Mouse (Mus musculus): ENCODE results near the gene Zfp185. TPM values are rescaled to one million over a fixed set of nuclear protein-coding genes. Genes with fewer than 3 reads are reported as not detected.

Zfp185 gene
- polyA plus RNA-seq (2012; rRNA removed) = 0.32 and 0.36 TPM in 2 replicates

DNA sequence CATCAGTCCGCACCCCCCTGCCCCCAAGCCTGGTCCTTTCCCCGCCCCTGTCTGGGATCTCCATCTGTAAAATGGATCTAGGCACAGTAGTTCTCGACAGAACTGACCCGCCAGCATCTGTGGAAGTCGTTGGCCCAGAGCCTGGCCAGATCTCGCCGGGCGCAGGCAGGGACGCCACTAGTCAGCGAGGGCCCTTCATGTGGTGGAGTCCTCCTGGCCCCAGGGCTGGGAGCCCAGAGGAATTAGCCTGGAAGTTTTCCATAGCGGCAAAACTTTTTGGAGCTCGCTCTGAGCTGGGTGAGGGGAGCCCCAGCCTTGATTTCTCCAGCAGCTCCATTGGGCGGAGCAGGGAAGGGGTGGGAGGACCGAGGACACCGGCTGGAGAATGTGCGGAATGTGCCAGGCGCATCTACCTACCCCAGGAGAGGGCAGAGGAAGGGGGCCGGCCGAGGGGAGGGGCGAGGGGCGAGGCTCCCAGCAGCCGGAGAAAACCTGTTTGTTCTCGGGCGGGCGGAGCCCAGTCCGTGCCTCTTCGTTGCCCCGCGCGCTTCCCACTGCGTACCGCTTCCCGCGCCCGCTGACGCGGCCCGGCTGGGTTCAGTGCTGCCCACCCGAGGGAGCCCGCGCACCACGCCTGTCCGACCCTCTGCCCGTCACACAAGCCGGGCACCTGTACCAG is at the start of gene Zfp185:
TSS of gene Zfp185 (plus strand) at position 499 of the 679 bp plus-strand sequence.
- 26% methylated on average over 33 of the region's 45 CpGs for WGBS
- no peak for DNase-seq (ENCODE audit: low read depth, low spot score)

DNA sequence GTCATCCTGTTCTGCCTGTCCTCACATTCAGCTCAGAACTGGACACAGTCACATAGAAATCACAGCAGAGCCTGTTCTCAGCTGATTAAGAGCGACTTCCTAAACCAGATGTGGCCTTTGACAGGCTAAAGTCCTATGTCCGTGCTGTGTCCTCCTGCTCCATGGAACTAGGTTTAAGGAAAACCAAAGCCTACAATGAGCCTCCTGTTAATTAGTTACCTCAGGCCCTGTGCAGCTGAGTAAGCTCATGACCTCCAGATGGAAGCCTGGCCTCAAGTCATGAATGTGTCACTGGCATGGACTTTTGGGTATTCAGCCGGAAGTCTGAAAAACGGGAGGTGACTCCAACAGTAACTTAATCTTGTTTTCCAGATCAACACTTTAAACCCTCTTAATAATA is 33.7 kb upstream of the Zfp185 start:
- DNase-seq (ENCODE audit: low read depth, low spot score) = no peak
- 80% methylated on average over 4 of the region's 4 CpGs for WGBS

DNA sequence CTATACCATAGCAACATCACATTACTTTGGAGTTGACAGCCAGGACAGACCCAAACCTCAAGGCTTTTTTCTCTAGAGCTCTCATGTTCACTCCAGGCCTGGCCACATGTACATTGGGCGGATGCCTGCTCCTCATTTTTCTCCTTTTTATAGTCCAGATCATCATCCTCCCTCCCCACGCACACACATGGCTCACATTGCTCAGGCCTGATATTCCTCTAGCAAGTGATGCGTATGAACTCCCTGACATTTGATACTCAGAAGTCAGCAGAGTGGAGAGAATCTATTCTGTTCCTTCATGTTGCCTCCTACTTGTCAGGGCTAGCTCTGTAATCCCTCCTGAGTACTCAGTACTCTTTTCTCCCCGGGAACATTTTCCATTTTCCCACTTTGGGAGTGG is 30.7 kb upstream of the Zfp185 start:
- no peak for DNase-seq (ENCODE audit: low read depth, low spot score)
- WGBS = 89% methylated on average over 4 of the region's 4 CpGs

DNA sequence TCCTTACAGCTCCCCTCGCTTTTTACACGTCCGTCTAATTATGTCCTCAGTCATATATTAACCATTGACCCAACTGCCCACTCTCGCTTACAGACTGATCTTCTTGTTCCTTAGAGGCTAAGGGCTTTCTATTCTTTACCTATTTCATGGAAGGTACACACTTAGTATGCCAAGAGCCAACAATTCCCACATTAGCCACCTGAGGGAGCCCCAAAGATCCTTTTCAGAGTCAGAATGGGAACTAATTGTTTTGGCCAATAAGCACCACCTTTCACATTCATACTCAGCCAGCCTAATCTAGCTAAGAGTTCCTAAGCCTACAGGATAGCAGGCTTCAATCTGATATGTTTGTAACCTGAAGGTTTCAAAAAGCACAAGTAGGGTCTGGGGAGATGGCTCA is 26.7 kb upstream of the Zfp185 start:
- DNase-seq (ENCODE audit: low read depth, low spot score) = no peak
- 91% methylated on average over 4 of the region's 4 CpGs for WGBS

DNA sequence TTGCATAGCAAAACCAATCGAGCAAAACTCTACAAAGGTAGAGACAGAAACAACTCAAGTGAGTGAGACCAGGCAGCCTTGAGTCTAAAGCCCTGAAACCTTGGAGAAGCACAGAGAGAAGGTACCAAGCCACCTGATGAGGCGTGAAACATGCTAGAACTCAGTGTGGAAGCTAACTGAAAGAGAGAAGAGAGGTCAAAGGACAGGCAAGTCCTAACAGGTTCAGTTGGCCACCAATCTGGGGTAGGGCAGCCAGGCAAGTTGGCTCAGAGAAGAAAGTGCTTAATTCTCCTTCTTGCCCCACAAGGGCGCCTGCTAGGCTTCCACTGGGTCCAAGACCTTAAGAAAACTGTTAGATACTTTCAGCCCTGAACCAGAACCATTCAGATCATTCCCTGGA is 25.6 kb upstream of the Zfp185 start:
- no peak for DNase-seq (ENCODE audit: low read depth, low spot score)
- WGBS = 71% methylated on average over 3 of the region's 3 CpGs

DNA sequence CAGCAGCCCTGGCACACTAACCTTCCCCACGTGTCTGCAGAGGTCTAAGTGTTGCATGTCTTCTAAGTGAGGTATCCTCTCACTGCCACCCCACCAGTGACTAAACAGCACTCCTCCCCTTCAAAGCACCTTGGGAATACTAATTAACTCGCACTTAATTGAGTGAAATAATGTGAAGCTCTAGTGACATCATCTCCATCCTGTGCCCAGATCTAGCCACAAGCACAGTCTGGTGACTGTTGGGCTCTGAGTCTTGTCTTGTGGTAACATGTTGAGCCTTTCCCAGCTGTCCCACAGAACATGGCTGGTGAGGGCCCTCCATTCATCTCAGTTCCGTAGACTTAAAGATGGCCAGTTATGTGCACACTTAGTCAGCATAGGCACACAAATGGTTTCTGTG is 24.4 kb upstream of the Zfp185 start:
- 87% methylated on average over 3 of the region's 3 CpGs for WGBS
- no peak for DNase-seq (ENCODE audit: low read depth, low spot score)

DNA sequence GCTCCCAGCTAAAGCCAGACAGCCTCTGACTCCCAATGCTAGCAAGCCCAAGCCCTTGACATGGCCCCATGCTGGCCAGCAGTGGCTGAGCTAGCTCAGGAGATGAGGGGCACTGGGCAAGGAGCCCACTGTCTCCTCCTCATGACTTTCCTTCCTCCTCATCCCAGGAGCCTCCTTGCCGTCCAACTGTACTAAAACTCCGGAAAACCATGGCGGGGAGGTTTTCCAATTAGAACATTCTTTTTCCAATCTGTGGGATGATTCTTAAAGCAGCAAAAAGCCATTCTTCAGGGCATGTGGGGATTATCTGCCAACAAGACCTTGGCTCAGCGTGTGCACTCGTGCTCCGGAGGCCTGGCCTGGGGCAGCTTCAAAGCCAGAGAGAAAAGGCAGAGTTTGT is 4.3 kb upstream of the Zfp185 start:
- WGBS = 75% methylated on average over 6 of the region's 6 CpGs
- DNase-seq (ENCODE audit: low read depth, low spot score) = no peak

DNA sequence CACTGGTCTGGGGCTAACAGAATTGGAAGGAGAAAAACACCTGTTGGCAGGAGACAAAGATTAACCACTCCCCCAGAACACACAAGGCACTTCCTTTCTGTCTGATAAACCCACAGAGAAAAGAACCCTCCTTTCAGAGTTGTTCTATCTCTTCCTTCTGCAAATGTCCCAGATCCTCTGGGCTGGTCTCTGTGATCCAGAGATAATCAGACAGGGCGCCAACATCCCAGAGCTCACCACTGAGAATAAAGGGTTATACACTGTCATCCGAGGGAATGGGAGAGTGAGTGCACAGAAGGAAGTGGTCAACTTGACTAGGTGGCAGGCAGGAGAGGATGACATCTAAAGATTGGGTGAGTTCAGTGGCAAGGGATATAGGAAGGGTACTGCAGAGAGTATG is 1.5 kb upstream of the Zfp185 start:
- WGBS = 72% methylated on average over 2 of the region's 2 CpGs
- no peak for DNase-seq (ENCODE audit: low read depth, low spot score)

DNA sequence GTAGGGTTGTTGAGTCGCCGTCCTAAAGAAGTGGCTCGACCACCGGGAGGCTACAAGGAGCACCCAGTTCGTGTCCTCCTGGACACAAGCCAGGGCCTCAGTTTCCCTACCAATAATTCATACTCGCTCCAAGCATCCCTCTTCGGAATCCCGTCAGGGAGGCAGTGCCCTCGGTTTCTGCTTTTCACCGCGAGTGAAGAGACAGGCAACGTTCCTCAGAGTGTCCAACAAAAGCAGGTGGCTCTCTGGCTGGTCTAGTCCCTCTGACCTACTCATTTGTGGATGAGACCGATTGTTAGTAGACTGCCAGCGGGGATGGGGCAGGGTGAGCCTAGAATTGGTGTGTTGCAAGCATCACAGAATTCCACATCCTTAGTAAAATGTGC is 374 bp downstream of the Zfp185 start:
- no peak for DNase-seq (ENCODE audit: low read depth, low spot score)
- 18% methylated on average over 14 of the region's 14 CpGs for WGBS

DNA sequence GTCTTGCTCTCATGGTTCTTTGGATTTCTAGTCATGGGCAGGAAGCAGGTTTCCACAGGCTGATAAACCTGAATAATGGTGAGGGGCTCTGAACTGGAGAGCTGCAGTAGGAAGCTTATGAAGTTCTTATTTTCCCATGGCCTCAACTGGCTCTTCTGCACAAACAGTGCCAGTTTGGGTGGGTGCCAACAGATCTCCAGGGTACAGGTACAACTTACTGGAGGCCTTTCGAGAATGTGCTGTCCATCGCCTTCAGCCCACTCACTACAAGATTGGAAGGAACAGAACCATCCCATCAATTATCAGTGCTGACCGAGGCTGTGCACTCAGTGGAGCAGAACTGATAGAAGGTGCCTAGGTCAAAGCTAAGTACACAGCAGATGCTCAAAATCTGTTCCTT is 1.3 kb downstream of the Zfp185 start:
- WGBS = 90% methylated on average over 3 of the region's 3 CpGs
- no peak for DNase-seq (ENCODE audit: low read depth, low spot score)

DNA sequence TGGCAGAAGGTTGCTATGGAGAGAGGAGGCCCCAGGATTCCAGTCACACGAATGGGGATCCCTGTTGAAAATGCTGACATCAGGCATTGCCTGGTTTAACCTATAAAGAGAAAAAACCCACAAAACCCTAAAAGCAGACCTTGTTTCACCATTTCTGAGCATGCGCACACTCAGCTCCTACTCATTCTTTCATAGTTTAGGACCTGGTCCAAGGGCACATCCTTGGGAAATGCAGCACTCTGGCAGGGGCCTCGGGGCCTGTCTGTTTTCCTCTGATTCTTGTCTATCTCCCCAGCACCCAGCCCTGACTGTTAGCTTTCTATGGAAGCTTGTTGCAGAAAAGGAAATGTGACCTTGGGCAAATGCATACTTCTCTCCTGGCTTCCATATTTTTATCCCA is 3.4 kb downstream of the Zfp185 start:
- DNase-seq (ENCODE audit: low read depth, low spot score) = no peak
- 70% methylated on average over 3 of the region's 3 CpGs for WGBS

DNA sequence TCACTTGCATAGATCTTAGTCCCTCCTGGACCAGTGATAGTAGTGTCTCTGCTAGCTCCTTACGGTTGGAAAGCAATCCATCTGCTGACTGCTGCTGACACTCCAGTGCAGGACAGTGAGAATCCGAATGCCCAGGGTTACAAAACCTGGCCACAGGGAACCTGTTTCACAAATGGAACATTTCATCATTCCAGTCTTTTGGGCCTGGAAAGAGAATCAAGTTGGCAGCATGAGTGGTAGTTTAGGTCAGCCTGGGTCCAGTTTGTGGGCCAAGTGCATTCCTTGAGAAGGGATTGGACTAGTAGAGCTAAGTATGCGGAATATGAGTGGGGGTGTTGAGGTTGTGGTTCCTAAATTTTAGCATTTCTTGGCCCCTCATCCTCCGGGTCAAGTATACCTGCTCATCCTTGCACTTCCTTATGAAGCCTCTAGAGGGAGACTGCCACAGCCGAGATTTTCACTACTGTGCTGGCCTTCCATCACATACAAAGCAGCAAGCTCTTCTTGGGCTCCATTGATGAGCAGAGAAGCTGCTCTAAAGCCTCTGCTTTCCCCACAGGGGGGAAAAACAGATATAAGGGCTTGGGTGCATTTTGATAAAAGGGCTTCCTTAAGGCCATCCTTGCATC is 5.3 kb downstream of the Zfp185 start:
- 59% methylated on average over 5 of the region's 5 CpGs for WGBS
- DNase-seq (ENCODE audit: low read depth, low spot score) = no peak

DNA sequence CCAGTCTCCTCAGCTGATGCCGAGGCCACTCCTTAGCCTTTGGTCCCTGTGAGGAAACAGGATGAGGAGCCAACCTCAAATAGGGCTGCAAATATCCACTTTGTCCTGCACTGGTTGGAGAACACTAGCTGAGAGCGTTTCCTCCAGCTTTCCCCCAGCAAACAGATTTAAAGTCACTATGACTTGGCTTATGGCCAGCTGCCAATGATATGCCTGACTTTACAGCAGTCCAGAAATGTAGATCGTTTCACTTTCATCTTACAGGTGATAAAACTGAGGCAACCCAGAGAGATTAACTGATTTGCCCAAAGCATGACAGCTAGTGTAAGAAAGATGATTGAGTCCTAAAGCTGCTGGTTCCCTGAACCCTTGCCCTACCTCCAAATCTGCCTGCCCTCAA is 8.4 kb downstream of the Zfp185 start:
- no peak for DNase-seq (ENCODE audit: low read depth, low spot score)
- 28% methylated on average over 3 of the region's 3 CpGs for whole genome bisulfite sequencing

DNA sequence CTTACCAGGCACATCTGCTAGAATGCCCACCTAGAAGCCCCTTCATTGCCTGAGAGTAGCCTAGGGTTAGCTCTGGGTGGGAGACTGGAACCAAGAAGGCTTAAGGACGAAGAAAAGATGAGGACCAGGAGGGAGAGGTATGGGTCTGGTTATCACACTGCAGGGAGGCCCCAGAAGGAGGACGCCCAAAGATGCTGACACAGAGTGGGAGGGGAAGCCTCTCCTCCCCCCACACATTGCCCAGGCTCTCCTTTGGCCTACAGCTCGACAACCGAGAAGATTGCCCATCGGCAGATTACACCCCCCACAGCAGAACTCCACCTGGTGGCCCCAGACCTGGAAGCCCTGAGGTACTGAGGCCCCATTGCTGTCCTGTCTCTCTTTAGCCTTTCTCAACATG is 16.0 kb downstream of the Zfp185 start:
- WGBS = 80% methylated on average over 5 of the region's 5 CpGs

DNA sequence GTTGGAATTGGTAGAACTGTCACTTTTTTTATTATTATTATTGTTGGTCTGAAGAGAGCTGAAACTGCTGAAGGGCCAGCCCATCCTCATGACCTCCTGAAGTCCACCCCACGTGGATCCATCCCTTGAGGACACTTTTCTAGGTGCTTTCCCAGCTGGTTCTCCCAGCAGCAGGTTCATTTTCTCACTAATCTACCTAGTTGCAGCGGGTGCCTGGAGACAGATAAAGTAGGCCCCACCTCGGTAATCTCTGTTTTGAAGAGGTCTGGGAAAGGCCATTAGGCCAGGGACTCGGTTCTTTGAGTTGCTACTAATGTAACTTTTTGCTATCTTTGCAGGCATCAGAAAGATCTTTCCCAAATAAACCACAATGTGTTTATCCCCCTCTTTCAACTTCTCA is 18.5 kb downstream of the Zfp185 start:
- no peak for DNase-seq (ENCODE audit: low read depth, low spot score)

More for the DNA sequence above, 16.0 kb downstream of the Zfp185 start:
- DNase-seq (ENCODE audit: low read depth, low spot score) = no peak

DNA sequence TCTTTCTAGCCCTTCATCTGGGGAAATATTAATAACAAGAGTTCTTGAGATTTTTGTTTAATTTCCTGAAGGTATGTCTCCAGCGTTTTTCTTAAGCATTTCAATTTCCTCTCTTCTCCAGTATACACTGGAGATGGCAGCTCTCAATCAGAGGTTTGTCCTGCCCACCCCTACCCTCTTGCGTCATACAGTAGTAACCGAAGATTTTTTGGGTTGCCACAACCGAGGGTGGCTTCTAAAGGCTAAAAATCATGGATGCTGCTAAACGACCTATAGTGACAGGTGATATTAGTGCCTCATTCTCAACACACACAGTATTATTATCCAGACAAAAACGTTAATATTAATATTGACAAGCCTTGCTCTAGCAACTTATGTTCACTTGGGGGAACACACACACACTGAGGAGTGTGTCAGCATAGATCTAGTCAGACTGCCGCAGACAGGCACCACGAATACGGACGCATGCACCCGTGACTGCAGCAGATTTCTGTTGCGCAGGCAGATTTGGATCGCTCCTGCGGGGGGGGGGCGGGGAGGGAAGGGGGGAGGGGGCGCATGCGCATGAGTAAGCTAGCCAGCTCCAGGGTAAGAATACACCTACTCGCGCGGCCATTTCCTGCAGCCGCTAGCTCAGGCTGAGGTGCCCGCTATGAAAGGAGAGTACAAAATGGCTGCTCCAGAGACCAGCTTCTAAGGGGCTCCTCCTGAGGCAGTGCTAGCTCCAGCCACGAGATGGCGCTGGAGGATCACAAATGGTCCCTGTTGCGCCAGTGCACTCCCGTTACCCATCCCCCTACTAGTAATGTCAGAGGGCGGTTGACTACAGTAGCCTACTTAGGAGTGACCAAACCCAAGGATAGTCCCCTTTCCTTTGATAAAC is 20.7 kb downstream of the Zfp185 start:
- 14% methylated on average over 27 of the region's 27 CpGs for WGBS
- DNase-seq (ENCODE audit: low read depth, low spot score) = peak; percentile 60

More for the DNA sequence above, 18.5 kb downstream of the Zfp185 start:
- 76% methylated on average over 4 of the region's 4 CpGs for WGBS

DNA sequence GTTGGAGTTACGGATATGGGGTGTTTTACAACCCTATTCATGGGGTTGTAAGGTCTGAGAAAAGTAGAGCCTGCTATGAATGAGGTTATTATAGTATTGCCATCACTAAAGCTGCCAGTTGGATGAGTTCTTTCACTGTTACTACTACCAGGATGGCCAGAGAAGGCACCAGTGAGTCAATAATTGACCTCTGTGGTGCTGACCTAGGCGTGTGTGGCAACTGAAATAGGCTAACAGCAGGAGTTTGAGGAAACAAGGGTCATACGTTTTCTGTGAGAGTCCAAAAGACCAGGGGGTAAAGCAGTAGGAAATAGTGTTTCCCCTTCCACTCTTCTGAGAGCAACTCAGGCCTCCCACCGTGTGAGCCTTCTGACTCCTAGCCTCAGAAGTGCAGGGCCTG is 25.7 kb downstream of the Zfp185 start:
- DNase-seq (ENCODE audit: low read depth, low spot score) = no peak
- 59% methylated on average over 4 of the region's 4 CpGs for WGBS

DNA sequence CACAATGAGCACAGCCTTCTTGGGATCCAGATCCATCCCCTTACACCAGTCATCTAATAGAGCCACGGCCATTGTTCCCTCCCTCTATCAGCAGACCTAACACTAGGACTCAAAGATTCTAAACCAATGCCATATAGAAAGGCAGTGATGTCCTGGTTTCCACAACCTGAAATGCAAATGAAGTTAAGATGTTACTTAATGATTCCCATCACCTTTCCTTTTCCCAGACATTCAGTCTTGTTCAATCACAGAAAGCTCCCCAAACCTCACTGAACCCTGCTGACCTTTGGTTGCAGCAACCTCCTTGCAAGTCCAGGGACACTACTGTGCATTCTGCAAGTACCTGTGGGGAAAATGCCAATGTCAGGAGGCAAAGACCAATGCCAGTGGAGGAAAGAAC is 49.9 kb downstream of the Zfp185 start, which contains the start of gene Pnma5:
TSS of gene Pnma5 (minus strand) at position 101 of the 400 bp plus-strand sequence.
- WGBS = 78% methylated on average over 1 of the region's 1 CpGs
- DNase-seq (ENCODE audit: low read depth, low spot score) = no peak

DNA sequence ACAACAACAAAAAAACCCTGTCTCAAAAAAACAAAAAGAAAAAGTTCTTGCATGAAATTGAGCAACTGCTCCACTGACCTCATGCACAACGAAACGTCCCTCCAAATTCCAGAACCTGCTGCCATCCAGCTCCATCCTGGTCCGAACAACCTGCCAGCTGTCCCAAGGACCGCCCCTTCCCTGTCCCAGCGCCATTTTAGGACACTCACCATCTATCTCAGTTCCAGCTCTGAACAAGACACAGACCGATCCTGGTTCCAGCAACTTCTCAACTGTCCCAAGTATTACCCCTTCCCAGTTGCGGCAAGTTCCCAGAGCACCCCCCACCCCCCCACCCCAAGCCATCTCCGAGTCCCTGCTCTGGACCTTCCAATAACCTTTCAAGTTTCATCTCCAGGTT is 51.7 kb downstream of the Zfp185 start:
- WGBS = 80% methylated on average over 8 of the region's 8 CpGs
- no peak for DNase-seq (ENCODE audit: low read depth, low spot score)

DNA sequence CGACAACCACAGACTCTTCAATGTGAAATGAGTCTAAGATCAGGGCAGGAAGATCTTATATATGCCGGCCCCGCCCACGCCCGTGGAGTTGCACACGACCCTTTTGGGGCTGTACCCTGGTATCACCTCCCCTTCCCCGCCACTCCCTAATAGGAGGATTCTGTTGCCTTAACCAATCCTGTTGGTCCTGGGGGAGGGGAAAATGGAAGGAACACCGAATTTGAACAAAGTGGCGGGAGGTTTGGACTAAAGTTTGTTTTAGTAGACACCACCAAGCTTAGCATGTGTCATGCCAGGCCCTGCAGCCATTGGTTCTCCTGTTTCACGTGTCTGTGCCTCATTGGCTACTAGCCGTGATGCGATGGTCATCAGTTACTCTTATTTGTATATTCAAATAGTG is 52.5 kb downstream of the Zfp185 start:
- DNase-seq (ENCODE audit: low read depth, low spot score) = no peak
- 80% methylated on average over 12 of the region's 12 CpGs for WGBS

Data from large intestine, adult 2 months (tissue).